Mouse (Mus musculus): Measurements from ENCODE around the gene A730061H03Rik.

The A730061H03Rik gene

DNA sequence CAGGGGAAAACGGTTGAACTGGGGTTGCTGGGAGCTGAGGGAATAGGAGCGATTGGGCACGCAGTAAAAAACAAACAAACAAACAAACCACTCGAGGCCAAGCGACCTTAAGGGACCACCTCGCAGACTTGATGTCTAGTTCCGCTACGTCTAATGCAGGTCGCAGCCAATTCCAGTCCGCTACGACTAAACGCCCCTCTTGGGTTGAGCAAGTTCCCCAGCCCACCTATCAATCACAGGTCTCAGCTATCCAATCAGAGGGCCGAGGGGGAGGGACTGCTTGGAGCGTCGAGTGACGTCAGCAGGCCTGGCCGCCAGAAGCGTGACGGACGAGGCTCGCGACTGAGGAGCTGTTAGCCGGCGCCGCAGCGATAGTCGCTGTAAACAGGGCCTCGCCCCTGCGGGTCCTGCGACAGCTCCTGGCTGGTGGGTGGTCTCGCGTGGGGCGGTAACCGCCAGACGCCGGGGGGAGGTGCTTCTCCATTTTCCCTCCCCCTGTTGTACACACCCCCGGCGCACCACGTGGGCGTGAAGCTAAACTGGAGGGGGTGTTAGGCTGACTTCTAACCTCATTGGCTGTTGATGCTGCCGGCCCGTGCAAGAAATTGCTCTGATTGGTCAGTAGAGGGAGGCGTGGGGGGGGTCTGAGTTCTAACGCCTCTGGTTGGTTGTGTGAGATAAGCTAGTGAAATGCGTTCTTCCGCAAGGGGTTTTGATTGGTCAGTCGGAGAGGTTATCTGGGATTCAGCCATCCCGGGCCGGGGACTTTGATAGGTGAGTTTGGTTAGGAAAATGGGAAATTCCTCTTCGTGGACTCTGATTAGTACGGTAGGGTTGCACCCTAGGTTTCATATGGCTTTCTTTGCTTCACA is at the start of gene A730061H03Rik:
Gene A730061H03Rik (minus strand): TSS at position 205 of the 872 bp plus-strand sequence.
- DNase-seq: peak; percentile 98

- DNase-seq: no peak
Observed at GRCm38 (mm10) chr14:55608339-55608738, 48.1 kb upstream of the A730061H03Rik start.

DNA sequence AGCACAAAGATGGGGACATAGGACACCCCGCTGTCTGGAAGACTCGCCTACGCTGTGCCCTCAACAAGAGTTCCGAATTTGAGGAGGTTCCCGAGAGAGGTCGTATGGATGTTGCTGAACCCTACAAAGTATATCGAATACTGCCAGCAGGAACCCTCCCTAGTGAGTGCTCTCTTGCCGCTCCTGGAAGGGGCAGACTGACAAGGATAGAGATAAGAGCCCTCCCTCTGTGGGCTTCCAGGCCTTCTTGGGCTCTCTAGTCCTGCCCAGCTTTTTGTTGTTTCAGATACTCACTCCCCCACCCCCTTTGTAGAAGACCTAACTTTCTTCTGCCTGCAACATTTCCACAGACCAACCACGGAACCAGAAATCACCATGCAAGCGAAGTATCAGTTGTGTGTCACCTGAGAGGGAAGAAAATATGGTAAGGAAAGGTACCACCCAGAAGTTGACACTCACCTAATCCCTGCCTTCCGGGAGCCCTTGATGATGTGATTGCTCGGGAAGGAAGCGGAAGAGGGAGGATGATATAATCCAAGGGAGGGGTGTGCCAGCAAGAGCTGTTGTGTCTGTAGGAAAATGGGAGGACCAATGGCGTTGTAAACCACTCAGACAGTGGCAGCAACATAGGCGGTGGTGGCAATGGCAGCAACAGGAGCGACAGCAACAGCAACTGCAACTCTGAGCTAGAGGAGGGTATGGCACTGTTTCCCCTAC is 45.7 kb upstream of the A730061H03Rik start:
- DNase-seq: no peak

- no peak for DNase-seq
Observed at GRCm38 (mm10) chr14:55604823-55605222, 44.6 kb upstream of the A730061H03Rik start.

DNA sequence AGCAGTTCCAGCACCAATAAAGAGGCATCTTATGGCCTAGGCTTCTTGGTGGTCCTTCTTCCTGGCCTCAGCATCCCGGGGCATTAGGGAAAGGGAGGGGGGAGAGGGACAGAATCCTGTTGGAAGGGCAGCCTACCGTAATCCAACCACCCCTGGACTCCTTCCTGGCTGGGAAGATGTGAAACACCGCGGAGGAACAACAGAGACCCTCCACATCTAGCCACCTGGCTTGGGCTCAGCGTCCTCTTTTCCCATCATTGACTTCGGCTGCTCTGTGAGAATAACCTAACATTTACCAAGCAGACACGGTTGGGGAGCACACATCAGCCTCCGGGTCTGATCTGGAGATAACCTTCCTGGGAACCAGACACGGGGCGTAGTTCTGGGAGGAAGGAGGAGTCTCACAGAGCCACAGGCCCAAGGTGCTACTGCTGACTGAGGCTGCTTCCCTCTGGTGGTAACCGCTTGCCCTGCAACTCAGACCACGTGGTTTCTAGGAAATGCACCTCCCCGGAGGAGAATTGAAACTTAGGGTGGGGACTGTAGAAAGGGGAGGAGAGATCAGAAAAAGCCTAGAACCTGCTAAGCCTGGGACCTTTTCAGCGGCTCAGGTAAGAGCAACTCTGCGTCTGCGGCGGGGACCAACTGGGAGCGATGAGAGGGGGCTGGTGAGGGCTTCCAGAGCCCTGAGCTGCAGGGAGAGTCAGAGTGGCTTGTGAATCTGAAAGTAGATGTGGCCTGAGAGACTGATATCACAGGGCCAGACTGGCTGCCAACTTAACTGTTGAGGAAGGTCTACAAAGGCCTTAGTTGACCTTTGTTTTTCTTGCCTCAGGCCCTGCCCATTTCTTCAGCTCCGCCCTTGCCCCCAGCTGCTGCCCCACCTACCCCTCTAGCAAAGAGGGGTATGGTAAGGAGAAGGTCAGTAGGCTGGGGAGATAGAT is 43.7 kb upstream of the A730061H03Rik start:
- DNase-seq: peak; percentile 77

DNA sequence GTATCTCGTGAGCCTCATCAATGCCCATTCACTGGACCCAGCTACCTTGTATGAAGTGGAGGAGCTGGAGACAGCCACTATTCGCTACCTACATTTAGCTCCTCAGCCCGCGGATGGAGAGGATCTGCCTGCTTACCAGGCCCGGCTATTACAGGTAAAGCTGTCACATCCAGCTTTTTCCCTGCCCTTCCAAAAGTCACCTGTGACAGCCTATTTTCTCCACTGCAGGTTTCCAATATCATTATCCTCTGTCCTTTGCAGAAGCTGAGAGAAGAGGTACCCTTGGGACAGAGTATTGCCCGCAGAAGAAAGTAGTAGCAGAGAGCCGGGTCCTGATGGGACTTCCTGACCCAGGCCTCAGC is 43.0 kb upstream of the A730061H03Rik start, which contains the start of gene Irf9:
Gene Irf9 (plus strand): TSS at position 301 of the 362 bp plus-strand sequence.
- no peak for DNase-seq

DNA sequence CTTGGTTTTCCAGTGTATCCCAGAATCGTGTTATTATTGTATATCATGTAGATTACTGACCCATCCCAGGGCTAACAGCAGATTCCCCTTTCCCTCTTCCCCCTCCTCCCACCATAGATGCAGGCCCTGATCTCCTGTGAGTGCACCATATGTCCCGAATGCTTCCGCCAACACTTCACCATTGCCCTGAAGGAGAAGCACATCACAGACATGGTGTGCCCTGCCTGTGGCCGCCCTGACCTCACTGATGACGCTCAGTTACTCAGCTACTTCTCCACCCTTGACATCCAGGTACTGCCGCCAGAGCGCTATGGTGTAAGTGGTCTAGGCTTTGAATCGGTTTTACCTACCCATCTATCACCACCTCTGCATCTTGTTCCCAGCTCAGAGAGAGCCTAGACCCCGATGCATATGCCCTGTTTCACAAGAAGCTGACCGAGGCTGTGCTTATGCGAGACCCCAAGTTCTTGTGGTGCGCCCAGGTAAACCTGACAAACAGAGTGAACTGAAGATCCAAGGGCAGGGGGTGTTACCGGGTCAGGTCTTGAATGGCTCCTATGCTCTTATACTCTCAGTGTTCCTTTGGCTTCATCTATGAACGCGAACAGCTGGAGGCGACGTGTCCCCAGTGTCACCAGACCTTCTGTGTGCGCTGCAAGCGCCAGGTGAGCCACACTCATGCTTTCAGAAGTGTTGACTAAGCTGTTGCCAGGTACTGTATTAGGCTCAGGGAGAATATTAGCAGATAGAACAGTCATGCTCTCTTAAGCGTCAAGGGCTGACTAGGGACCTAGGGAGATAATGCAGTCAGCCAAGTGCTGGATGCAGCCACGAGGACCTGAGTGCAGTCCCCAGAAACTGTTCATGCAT is 38.5 kb upstream of the A730061H03Rik start:
- DNase-seq: no peak

DNA sequence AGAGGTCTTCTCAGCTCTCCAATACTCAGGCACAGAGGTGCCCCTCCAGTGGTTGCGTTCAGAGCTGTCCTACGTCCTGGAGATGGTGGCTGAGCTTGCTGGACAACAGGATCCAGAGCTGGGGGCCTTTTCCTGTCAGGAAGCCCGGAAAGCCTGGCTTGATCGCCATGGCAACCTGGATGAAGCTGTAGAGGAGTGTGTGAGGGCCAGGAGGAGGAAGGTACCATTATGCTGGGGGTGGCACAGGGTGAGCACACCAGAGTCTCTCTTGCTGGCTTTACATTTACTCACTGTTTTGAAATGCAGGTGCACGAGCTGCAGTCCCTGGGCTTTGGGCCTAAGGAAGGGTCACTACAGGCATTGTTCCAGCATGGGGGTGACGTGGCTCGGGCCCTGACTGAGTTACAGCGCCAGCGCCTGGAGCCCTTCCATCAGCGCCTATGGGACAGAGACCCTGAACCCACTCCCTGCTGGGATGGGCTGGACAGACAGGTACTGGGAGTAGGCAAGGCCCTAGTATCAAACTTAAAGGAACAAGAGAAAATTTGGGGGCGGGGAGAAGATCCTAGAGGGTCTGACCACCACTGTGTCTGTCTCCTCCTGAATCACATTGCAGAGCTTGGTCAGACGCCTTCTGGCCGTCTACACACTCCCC is 36.0 kb upstream of the A730061H03Rik start:
- DNase-seq: no peak

- DNase-seq: no peak
Observed at GRCm38 (mm10) chr14:55592226-55592625, 32.0 kb upstream of the A730061H03Rik start.

GRCm38 (mm10) chr14:55591331-55591891 is 31.2 kb upstream of the A730061H03Rik start, which contains the start of gene Rnf31:
Gene Rnf31, plus strand, starts transcription at chr14:55591708.
- peak; percentile 90 for DNase-seq

- DNase-seq: peak; percentile 73
Observed at GRCm38 (mm10) chr14:55590748-55591330, 30.6 kb upstream of the A730061H03Rik start, which contains the start of gene Psme2. Gene Psme2, minus strand, starts transcription at chr14:55591113.

GRCm38 (mm10) chr14:55589771-55590448 is 29.7 kb upstream of the A730061H03Rik start:
- DNase-seq: no peak

DNA sequence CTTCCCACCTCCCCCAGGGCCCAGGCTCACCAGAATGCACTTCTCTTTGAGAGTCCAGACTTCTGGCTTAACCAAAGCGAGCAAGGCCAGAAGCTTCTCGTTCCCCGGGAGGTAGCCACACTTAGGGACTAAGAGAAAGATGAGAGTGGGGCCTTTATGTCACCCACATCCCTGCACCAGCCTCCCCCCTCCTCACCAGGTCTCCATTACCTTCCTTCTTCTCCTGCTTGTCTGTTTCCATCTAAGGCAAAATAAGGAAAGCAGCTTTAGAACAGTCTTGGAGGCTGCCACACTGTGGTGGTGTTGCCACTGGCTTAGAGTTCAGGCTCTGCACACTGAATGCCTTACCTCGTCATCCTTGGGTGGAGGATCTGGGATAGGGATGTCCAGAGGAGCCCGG is 29.1 kb upstream of the A730061H03Rik start:
- no peak for DNase-seq

- DNase-seq: no peak
Observed at GRCm38 (mm10) chr14:55586149-55586548, 25.9 kb upstream of the A730061H03Rik start.

- no peak for DNase-seq
Observed at GRCm38 (mm10) chr14:55585566-55585960, 25.4 kb upstream of the A730061H03Rik start.

GRCm38 (mm10) chr14:55584702-55585565 is 24.7 kb upstream of the A730061H03Rik start, which contains the start of gene Emc9:
Gene Emc9, minus strand, starts transcription at chr14:55585302.
- peak; percentile 76 for DNase-seq

DNA sequence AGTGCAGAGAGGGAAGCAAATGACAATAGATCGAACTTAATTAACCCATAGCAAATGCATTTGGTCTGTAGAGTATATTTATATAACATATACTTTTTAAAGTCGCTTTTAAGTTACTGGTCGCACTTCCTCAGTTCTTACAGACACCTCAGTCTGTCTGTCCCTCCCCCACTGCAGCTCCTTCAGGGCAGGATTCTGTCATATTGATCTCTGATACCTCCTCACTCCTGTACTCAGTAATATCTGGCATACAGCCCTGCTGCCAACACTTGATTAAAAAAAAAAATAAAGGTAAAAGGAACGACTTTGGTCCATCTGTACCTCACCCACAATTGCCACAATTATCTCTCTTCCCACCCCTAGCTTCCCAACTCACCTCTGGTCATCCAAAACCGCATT is 24.1 kb upstream of the A730061H03Rik start:
- DNase-seq: no peak

DNA sequence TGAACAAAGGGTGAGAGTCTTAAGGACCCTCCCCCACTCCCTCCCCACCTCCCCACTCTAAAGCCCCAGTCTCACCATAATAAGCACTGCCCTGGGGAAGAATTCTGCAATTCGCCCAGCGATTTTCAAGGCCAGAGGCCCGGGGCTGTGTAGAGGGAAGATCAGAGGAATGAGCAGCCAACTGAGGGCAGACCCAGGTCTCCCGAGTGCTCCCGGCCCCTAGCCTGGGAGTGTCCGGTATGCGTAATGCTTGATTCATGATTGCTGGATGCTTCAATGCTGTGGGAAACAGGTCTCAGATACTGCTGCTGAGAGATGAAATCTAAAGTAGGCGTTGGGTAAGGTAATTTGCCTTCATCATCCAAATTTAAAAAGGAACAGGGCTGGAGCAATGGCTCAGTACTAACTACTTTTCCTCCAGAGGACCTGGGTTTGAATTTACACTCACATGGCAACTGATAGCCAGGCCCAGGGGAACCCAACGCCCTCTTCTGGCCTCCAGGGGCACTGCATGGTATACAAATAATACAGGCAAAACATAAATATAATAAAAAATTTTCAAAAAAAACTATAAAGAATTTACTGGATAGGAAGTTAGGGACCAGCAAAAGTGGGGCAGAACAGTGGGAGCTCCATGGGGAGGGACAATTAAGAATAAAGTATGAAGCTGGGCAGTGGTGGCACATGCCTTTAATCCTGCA is 21.9 kb upstream of the A730061H03Rik start:
- DNase-seq: no peak

Measured in cerebellum, adult 8-10 months (tissue).